Mouse (Mus musculus) embryo, embryonic 10 days (tissue): ENCODE measurements at regions not wholly inside any gene's neighbourhood (a gene's known extent, or its start where the extent isn't known, plus 50 kb on each side); places are given as distances from the start of the nearest gene placed in this dataset.

Experiments used
- DNase-seq: peaks from one replicate; pipeline ENCODE4 v3.0.0-alpha.2; 2015; ENCODE audit warnings: low spot score

DNA sequence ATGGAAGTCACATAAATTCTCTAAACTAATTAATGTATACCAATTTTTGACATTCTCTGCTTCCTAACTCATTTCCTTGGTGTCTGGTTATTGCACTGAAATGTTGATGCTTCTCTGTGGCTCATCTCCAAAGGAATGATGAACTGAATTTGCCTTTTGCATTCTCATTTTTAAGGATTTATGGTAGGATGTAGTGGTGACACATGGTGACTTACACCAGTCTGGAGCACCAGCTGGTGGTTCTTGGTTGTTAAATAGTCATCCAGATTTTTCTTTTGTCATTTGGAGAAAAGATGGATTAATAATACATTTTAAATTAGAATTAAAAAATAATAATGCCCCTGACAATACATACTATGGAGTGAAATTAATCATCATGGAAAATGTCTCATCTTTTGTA is 1097.2 kb upstream of the Epha7 start:
- no peak for DNase-seq

DNA sequence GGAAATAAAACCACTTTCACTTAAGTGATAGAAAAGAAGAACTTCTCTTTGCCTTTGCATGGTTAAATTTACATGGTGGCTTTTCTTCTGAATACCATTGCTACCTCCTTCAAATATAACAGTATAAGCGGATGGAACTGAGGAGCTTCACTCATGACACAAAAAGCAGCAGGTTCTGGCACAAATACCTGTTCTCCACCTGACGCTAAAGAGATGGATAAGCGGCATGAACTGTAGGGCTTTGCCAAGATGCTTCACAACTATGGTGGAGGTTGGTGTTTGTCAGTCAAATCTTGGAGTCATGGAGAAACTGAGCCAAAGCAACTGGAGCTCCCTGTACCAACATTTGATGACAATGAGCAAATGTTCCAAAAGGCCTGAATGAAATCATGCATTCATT is 1085.2 kb upstream of the Epha7 start:
- no peak for DNase-seq

DNA sequence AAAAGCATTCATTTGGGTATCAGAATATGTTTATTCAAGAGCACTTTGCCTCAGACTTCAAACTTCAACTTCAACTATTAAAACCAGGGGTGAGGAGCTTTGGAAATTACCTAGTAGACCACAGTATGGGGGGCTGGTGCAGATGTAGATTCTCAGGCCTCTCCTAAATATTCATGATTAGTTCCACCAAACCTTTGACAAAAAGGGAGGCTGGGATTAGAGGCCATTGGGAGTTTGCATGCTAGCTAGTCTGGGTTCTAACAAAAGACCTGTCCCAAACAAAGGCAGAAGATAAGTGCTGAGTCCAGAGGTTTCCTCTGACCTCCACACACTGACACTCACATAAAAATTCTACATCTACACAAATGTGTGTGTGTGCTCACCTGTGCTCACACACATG is 1078.8 kb upstream of the Epha7 start:
- no peak for DNase-seq

DNA sequence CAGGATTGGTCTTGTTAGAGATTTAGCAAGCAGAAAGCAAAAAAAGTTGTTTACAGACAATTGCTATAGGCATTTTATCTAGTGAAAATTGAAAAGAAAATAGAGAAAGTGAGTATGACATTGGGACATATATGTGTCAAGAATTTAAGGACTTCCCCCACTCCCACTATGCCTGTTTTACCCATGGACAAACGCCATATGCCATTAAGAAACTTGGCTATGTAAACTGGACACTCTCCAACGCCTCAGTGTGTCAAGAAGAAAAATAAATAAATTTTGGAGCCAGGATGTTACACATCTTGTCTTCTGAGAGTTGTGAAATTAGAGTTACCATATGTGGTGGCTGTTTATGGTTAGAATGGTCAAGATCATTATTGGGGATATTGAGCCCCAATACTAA is 1031.1 kb upstream of the Epha7 start:
- no peak for DNase-seq

DNA sequence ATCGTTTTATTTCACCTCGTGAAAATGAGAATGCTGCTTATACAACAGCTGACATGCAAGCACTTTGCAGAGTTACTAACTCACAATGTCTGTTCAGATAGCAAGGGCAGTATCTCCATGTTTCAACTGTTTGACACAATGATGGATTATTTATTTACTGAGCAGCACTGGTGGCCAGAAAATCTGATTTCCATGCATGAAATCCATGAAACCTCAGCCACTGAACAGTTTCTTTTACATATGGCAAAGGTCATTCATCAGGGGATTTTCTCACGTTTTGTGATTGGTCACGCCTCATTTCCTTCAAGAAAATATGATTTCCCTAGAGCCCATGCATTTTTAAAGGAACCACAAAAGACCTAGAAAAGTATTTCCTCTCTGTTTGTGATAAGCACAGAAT is 1025.9 kb upstream of the Epha7 start:
- peak; percentile 78 for DNase-seq
